Mouse (Mus musculus) testis, postnatal 14 days (tissue): ENCODE measurements around the gene Ppp4r3a.

ENCODE experiments used
- DNase-seq: peaks from one replicate; pipeline ENCODE4 v3.0.0; 2021; ENCODE audit warnings: low spot score

Ppp4r3a gene

DNA sequence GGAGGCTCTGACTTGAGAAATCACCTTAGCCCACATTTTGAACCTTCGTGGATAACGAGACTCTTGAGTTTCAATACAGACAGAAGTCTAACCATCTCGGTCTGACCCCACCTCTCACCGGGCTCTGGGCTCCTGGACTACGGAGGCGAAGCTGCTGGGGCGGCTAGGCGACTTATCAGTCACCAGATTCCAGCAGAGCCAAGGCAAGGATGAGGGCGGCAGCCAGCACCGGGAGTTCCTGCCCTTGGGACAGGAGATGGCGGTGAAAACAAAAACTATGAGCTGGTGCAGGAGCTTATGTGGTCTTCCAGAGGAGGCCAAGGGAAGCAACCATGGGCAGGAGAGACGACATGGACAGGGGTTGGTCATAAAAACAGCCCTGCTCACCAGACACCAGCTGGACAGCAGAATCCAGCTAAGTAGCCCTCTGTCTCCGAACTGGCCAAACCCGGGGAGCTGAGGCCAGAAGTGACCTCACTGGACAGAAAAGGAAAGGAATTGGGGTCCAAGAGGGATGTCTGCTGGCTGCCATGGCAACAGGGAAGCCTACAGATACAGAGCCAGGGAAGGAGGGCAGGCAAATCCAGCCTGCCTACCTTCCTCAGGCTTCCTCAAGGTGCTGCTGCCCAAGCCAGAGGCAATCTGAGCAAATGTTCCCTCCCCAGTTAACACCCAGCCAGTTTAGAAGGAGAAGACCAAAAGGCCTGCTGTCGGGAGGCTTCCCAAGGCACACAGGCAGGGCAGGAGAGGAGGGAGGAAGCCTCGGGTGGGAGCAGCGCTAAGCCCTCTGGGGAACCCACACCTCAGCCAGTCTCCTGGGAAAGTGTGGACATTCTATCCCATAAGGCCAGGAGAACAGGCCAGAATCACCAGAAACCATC, 71.1 kb downstream of the Ppp4r3a start:
- DNase-seq: no peak

DNA sequence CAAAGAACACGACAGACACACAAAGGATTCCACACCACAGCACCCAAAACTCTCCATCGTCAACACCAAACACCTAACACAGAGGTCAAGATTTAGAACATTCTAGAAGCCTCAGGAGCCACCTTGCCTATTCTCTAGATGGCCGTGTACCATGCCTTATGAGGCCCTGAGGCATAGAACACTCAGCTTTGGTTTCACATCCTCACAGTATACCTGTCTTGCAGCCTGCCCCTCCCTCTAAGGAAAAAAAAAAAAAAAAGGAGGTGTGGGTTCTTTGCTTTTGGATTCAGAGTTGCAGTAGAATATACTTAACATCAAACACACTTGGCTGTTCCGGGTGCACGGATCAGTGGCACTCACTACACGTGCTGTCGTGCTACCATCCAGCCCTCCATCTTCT, 72.5 kb downstream of the Ppp4r3a start:
- no peak for DNase-seq

DNA sequence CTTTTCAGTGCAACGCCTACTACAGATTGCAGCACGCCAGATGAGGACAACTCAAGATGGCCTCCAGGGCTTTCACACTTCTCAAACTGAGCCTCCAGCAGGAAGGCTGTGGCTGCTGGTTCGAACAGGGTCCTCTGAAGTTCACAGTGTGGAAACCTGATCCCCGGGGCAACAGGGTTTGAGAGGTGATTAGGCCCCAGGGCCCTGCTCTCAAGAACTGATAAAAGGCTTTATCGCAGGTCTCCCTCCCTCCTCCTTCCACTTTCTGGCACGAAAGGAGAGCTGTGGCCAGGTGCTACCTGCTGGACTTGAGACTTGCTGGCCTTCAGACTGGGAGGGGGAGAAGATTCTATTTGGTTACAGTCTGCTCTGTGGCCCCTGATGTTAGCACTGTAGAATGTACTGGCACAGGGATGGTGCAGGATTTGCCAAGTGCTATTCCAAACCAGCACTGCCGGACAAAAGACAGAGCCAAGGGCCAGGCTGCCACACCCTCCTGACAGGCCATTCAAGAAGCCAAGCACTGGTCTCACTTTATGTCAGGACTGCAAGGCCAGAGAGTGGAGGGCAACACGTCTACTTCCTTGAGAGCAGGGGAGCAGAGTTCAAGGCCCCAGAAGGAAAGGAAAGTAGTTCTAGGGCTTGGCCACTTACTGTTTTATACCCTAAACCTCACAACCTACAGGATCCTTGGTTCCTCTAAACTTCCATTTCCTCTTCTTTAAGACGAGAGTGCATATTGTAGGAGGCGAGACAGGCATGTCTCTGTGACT, 73.2 kb downstream of the Ppp4r3a start:
- no peak for DNase-seq

GRCm38 (mm10) chr12:101009225-101009624, 74.3 kb downstream of the Ppp4r3a start:
- DNase-seq: no peak

GRCm38 (mm10) chr12:101008648-101009047, 74.9 kb downstream of the Ppp4r3a start:
- no peak for DNase-seq

DNA sequence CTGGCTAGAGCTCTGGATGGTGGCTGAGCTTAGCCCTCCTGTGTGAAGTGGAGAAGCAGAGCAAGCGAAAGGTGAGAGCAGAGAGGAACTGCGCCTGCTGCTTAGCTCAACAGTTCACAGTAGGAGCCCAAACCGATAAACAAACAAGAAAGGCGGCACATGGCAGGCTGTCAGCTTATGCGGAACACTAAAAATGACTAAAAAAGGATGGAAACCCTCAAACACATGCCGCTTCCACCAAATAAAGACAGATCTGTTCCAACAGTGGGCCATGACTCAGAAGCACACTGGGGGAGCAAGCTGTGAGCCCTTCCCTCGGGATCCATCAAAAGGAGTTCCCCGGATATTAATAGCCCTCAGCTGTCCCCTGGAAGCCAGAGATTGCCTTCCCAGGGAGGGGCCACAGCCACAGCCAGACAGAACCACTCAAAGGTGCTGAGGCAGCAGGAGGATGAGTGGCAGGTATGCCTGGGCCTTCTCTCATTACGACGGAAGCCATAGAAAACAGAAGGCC, 75.5 kb downstream of the Ppp4r3a start:
- no peak for DNase-seq

DNA sequence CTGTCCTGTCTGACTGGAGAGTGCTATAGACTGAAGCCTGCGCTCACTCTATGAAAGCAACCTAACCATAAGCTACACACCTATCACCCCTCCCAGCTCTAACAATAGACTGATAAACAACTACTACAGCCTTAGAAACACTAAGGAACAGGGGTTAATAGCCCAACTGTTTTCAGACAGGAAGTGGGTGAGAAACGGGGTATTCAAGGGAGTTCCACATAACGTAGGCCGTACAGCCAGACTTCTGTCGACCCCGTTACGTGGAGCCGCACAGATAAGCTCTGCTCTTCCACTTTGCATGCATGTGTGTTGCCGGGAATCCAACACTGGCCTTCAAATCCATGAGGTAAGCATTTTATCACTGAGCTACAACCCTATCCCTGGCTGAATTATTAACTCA, 76.1 kb downstream of the Ppp4r3a start:
- no peak for DNase-seq

DNA sequence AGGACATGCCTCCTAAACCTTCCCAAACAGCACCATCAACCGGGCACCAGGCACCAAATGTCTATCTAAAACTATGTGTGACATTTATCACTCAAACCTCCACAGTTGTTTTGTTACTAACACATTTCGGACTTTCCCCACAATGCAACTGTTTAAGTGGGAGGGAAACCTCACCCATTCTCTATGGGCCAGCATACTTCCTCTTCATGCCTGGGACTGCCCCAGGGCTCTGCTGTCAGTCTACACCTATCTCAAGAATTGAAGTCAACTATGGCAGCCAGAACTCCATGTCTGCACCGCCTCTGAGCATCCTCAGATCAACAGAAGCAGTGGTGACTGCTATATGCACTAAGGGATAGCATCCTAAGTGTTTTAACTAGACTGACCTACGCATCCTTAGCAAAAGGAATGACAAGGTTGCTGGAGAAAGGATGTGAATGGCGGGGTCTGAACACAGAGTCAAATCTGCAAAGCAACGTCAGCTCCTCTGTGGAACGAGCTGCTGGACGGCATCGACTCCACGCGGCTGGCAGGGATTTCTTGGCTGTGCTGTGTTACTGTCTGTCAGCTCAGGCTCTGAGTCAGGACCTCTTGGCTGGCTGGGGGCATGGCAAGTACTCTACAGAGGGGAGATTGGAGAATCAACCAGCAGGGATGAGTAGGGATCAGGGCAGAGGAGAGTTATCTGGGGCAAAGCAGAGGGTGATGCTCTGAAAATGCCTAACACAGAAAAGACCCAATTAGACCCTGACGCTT, 77.7 kb downstream of the Ppp4r3a start:
- no peak for DNase-seq

DNA sequence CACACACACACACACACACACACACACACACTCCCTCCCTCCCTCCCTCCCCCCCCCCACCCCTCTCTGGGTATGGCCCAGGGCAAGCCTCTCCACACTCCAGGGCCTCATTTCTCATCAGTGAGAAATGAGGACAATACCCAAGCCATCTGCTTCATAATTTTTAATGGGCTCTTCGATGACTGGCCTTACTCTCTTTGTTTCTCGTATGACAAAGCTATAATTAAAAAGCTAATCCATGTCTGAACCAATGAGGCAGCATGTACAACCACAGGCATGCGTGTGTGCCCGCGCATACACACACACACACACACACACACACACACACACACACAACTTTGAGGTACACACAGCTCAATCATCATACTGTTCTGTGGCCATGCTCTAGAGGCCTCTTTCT, 78.5 kb downstream of the Ppp4r3a start:
- DNase-seq: no peak

- no peak for DNase-seq
Observed at GRCm38 (mm10) chr12:101002801-101003513, 80.5 kb downstream of the Ppp4r3a start.

- DNase-seq: no peak
Observed at GRCm38 (mm10) chr12:100999061-100999954, 84.2 kb downstream of the Ppp4r3a start.

GRCm38 (mm10) chr12:100998564-100998962, 84.9 kb downstream of the Ppp4r3a start:
- no peak for DNase-seq

DNA sequence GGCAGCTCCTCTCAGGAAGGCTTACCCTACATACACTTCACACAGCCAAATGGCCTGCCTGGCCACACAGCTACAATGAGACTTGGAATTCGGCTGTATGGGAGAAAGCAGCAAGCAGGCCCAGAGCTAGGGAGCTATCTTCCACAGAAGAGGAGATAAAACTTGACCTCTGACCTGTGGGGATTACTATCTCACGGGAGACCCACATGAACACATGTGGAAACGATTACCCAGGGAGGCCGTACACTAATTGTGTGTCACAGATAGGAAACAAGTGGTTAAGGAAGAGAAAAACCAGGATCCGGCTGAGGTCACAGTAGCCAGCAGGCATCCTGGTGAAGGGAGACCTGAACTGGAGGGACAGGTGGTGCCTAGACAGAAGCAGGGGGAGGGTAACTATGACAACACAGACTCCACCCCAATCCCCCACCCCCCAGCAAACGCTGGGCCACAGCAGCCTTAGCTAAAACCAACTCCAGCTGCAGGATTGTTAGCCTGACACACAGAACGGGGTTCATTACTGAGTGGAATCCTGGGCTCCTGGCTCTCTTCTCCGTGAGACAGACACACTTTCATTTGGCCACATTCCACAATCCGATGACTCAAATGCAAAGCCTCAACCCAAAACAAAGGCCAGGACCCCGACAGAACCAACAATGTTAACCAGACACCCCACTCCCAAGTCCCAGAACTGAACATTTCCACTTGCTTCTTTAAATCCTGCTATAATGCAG, 85.5 kb downstream of the Ppp4r3a start:
- no peak for DNase-seq

DNA sequence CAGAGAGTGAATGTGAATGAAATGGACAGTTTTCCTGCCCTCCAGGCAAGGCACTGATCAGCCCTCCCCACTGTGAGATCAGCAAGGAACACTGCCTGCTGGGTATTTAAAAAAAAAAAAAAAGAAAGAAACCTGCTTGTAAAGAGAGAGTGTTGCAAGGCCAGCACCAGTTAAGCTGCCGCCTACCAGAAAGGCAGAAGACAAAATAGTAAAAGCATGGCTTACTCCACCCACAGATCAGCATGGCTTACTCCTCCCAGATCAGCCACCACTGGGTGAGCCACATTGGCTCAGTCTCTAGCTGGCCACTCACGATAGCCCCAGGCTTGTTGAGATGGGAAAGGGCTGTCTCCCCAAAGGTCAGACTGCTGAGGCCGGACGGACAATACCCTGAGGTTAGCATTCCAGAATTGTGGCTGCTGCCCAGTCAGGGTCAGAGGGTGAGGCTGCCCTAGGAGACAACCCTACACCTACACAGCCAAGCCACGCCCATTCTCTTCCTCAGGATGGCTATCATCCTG, 87.1 kb downstream of the Ppp4r3a start:
- DNase-seq: no peak

GRCm38 (mm10) chr12:100995607-100996377, 87.7 kb downstream of the Ppp4r3a start:
- no peak for DNase-seq

DNA sequence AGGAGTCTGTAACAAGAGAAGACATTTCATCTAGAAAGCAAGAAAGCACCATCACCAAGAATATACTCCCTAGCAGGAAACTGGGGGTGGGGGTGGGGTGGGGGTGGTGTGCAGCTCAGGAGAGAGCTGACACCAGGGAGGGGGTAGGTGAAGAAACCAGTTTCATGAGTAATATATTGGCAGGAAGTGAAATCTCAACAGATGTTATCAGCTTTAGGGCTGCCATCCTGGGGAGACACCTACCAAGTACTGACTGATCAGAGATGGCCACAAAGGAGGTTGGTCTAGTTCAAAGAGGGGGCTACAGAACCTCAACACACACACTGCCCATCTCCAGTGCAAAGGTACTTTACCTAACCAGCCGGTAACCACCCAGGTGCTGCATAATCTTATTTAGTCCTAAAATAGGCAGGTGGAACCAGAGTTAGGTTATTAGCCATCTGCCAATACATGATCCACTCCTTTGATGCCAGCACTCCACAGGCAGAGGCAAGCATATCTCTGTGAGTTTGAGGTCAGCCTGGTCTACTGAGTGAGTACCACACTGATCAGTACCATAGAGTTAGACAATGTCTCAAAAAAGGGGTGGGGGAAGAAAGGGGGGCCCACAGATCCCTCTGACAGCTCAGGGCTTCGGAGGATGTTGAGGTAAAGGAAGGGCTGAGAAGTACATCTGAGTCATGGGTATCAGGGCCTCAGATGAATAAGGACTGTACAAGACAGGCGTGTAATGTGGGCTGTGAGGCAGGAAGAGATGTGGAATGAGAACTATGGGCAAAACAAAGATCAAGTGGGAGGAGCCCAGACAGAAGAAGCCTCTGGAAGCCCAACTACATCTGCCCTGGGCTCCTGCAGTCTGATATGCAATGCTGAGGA, 89.1 kb downstream of the Ppp4r3a start:
- no peak for DNase-seq

DNA sequence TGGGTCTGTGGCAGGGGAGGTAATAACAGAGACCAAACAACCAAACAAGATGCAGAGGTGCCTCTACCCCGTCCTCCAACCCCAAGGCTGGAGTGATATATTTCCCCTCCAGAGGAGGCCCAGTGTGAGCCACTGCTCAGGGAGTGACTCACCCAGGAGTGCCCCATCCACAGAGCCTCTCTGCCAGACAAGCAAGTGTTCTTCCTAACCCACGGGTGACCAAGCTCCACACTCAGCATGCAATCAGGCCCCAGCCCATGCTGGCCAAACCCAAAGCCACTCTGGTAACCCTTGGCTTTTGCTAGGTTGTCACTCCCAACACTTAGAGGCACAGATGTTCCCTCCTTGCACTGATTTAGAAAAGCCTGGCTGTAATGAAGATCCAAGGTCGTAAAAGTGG, 90.4 kb downstream of the Ppp4r3a start:
- DNase-seq: no peak

- no peak for DNase-seq
Observed at GRCm38 (mm10) chr12:100992505-100992904, 91.0 kb downstream of the Ppp4r3a start.
